Mouse (Mus musculus) E14TG2a.4 (cell line): ENCODE measurements at regions not wholly inside any gene's neighbourhood (a gene's known extent, or its start where the extent isn't known, plus 50 kb on each side); places are given as distances from the start of the nearest gene placed in this dataset.
"Not testable (repeated sequence)": the region's sequence is repeated elsewhere in the genome, so short reads cannot be mapped to it uniquely, and the experiment has no call there.

Source experiments
- H3K27me3 ChIP-seq: 2 replicates; pipeline ENCODE4 v1.6.1; 2014; ENCODE audit warnings: low read length, control low read depth; ENCODE audit not compliant: insufficient read depth
- H3K36me3 ChIP-seq: 2 replicates; pipeline ENCODE4 v1.6.1; 2014; ENCODE audit warnings: low read length, control low read depth; ENCODE audit not compliant: insufficient read depth
- H3K4me1 ChIP-seq: replicated peaks from 2 replicates; pipeline ENCODE4 v1.6.1; 2014; ENCODE audit warnings: low read depth, low read length, control low read depth
- H3K4me3 ChIP-seq: replicated peaks from 2 replicates; pipeline ENCODE4 v1.5.1; 2014; ENCODE audit warnings: mild to moderate bottlenecking, low read length
- H3K9me3 ChIP-seq: 2 replicates; pipeline ENCODE4 v1.6.1; 2014; ENCODE audit warnings: low read length, control low read depth
- CTCF ChIP-seq: conservative IDR thresholded peaks from 2 replicates; pipeline ENCODE4 v1.5.1; 2014; ENCODE audit warnings: low read length
- NANOG ChIP-seq: IDR thresholded peaks from 2 replicates; pipeline ENCODE4 v1.6.1; 2014; ENCODE audit warnings: borderline replicate concordance, low read length, mixed read lengths
- POU5F1 ChIP-seq: IDR thresholded peaks from 2 replicates; pipeline ENCODE4 v1.6.1; 2014; ENCODE audit warnings: low read length, borderline replicate concordance

- no peak for TF ChIP-seq CTCF
- TF ChIP-seq NANOG: no peak
- TF ChIP-seq POU5F1: no peak
Measured at GRCm38 (mm10) chr10:108111398-108111797, 50.6 kb upstream of the Ppp1r12a start.

GRCm38 (mm10) chr10:108110891-108111290 is 51.1 kb upstream of the Ppp1r12a start:
- Histone ChIP-seq H3K36me3 (no peaks in the 10 kb centered on the region), H3K27me3 (no peaks in the 10 kb centered on the region), H3K4me1 (peaks cover 16% of the 10 kb centered on the region), H3K9me3 (peaks cover 14% of the 10 kb centered on the region), H3K4me3 (no peak overlapping the region)
- TF ChIP-seq POU5F1: no peak
- no peak for TF ChIP-seq NANOG
- no peak for TF ChIP-seq CTCF

More at GRCm38 (mm10) chr10:108111398-108111797, 50.6 kb upstream of the Ppp1r12a start:
- no peaks in the 10 kb centered on the region for H3K36me3 ChIP-seq
- H3K4me3 ChIP-seq: no peak overlapping the region
- H3K4me1 ChIP-seq: peaks cover 16% of the 10 kb centered on the region
- H3K9me3 ChIP-seq: peaks cover 9% of the 10 kb centered on the region
- no peaks in the 10 kb centered on the region for H3K27me3 ChIP-seq

- peaks cover 14% of the 10 kb centered on the region for H3K4me1 ChIP-seq
- H3K36me3 ChIP-seq: no peaks in the 10 kb centered on the region
- no peak overlapping the region for H3K4me3 ChIP-seq
- TF ChIP-seq POU5F1: no peak
- TF ChIP-seq CTCF: no peak
- no peak for TF ChIP-seq NANOG
- H3K27me3 ChIP-seq: no peaks in the 10 kb centered on the region
- peaks cover 15% of the 10 kb centered on the region for H3K9me3 ChIP-seq
Measured at GRCm38 (mm10) chr10:108110197-108110596, 51.8 kb upstream of the Ppp1r12a start.

- not testable (repeated sequence) for H3K4me3 ChIP-seq, H3K4me1 ChIP-seq, H3K36me3 ChIP-seq, H3K27me3 ChIP-seq
- H3K9me3 ChIP-seq: peaks cover 15% of the 10 kb centered on the region
Measured at GRCm38 (mm10) chr10:108108500-108108899, 53.5 kb upstream of the Ppp1r12a start.

- Histone ChIP-seq H3K27me3 (no peaks in the 10 kb centered on the region), H3K4me1 (no peaks in the 10 kb centered on the region), H3K36me3 (no peaks in the 10 kb centered on the region), H3K4me3 (no peak overlapping the region), H3K9me3 (peaks cover 7% of the 10 kb centered on the region)
- no peak for TF ChIP-seq CTCF
- TF ChIP-seq POU5F1: no peak
- TF ChIP-seq NANOG: no peak
Measured at GRCm38 (mm10) chr10:108101521-108101920, 60.5 kb upstream of the Ppp1r12a start.

- H3K4me3 ChIP-seq: no peak overlapping the region
- TF ChIP-seq CTCF (no peak), POU5F1 (no peak), NANOG (no peak)
Measured at GRCm38 (mm10) chr10:108093043-108093442, 69.0 kb upstream of the Ppp1r12a start.

GRCm38 (mm10) chr10:108089375-108089981 is 72.5 kb upstream of the Ppp1r12a start:
- H3K27me3 ChIP-seq: no peaks in the 10 kb centered on the region
- peaks cover 20% of the 10 kb centered on the region; the same call in 1 of the 2 replicates for H3K9me3 ChIP-seq
- TF ChIP-seq POU5F1 (no peak), NANOG (no peak), CTCF (no peak)
- H3K4me3 ChIP-seq: no peak overlapping the region
- no peaks in the 10 kb centered on the region for H3K4me1 ChIP-seq
- no peaks in the 10 kb centered on the region for H3K36me3 ChIP-seq

More at GRCm38 (mm10) chr10:108093043-108093442, 69.0 kb upstream of the Ppp1r12a start:
- Histone ChIP-seq H3K9me3 (peaks cover 15% of the 10 kb centered on the region; the same call in 1 of the 2 replicates), H3K4me1 (no peaks in the 10 kb centered on the region), H3K36me3 (no peaks in the 10 kb centered on the region), H3K27me3 (no peaks in the 10 kb centered on the region)

- Histone ChIP-seq H3K4me1 (no peaks in the 10 kb centered on the region), H3K27me3 (no peaks in the 10 kb centered on the region), H3K4me3 (no peak overlapping the region), H3K9me3 (peaks cover 17% of the 10 kb centered on the region; the same call in 1 of the 2 replicates), H3K36me3 (no peaks in the 10 kb centered on the region)
- no peak for TF ChIP-seq CTCF
- TF ChIP-seq NANOG: no peak
- TF ChIP-seq POU5F1: no peak
Measured at GRCm38 (mm10) chr10:108088883-108089282, 73.1 kb upstream of the Ppp1r12a start.

GRCm38 (mm10) chr10:108088209-108088608 is 73.8 kb upstream of the Ppp1r12a start:
- no peaks in the 10 kb centered on the region for H3K4me1 ChIP-seq
- H3K4me3 ChIP-seq: no peak overlapping the region
- TF ChIP-seq NANOG (no peak), CTCF (no peak)
- no peaks in the 10 kb centered on the region for H3K27me3 ChIP-seq
- H3K36me3 ChIP-seq: no peaks in the 10 kb centered on the region
- H3K9me3 ChIP-seq: 0 out of 2 replicates have a peak, but pooled peaks cover 15% of the 10 kb centered on the region

GRCm38 (mm10) chr10:108083220-108083619 is 78.8 kb upstream of the Ppp1r12a start:
- no peaks in the 10 kb centered on the region for H3K4me1 ChIP-seq
- 0 out of 2 replicates have a peak, but pooled peaks cover 7% of the 10 kb centered on the region for H3K9me3 ChIP-seq
- no peak overlapping the region for H3K4me3 ChIP-seq
- TF ChIP-seq CTCF (no peak), NANOG (no peak), POU5F1 (no peak)
- H3K36me3 ChIP-seq: no peaks in the 10 kb centered on the region
- no peaks in the 10 kb centered on the region for H3K27me3 ChIP-seq
